Mouse (Mus musculus) thymus, adult 18-20 months (tissue): ENCODE measurements around the gene Fbxw28.
"Not testable (repeated sequence)": the region's sequence is repeated elsewhere in the genome, so short reads cannot be mapped to it uniquely, and the experiment has no call there.

ENCODE experiments used
- DNase-seq, 2 experiments: peaks; one replicate each; pipeline ENCODE4 v3.0.0; 2022; ENCODE audit warnings: mixed read lengths in 2 of 2

Fbxw28 gene

DNA sequence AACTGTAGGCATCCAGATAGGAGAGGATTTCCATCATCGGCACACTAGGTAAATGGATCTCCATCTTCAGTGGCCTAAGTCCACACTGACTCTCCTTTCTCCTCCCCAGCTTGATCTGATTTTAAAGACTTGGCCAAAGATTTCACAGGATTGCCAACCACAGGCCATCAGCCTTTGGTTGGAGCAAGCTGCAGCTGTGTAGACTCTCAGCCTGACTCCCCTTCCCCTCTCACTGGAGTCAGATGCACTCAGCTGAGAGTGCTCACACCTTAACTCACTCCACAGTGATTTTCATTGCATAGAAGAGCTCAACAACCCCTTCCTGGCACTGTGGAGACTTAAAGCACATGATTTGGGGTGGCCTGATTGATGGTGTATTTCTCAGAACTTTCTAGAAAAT is at the start of gene Fbxw28:
Gene Fbxw28 (minus strand): TSS at position 101 of the 400 bp plus-strand sequence.
- not testable (repeated sequence) for DNase-seq

DNA sequence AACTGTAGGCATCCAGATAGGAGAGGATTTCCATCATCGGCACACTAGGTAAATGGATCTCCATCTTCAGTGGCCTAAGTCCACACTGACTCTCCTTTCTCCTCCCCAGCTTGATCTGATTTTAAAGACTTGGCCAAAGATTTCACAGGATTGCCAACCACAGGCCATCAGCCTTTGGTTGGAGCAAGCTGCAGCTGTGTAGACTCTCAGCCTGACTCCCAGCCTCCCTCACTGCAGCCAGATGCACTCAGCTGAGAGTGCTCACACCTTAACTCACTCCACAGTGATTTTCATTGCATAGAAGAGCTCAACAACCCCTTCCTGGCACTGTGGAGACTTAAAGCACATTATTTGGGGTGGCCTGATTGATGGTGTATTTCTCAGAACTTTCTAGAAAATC is 51.9 kb downstream of the Fbxw28 start, which contains the start of gene Fbxw14:
Gene Fbxw14 (minus strand): TSS at position 101 of the 400 bp plus-strand sequence.
- DNase-seq, result not testable (repeated sequence)
